Mouse (Mus musculus): ENCODE results near the gene Etv1. TPM values are rescaled to one million over a fixed set of nuclear protein-coding genes. Genes with fewer than 3 reads are reported as not detected.

The Etv1 gene
- total RNA-seq, 1 experiment from 2014 or later, result 0.09 TPM

GRCm38 (mm10) chr12:38906314-38906713 is 127.1 kb downstream of the Etv1 start:
- ATAC-seq (replicated peaks; ENCODE audit: low read depth, poor library complexity, severe bottlenecking), result no peak

GRCm38 (mm10) chr12:38906812-38907211 is 127.6 kb downstream of the Etv1 start:
- no peak for ATAC-seq (replicated peaks; ENCODE audit: low read depth, poor library complexity, severe bottlenecking)

GRCm38 (mm10) chr12:38908947-38909346 is 129.8 kb downstream of the Etv1 start:
- no peak for ATAC-seq (replicated peaks; ENCODE audit: low read depth, poor library complexity, severe bottlenecking)
